Mouse (Mus musculus) lung, adult 2 months (tissue): ENCODE measurements around the gene Mrgprd.

ENCODE experiments used
- CTCF ChIP-seq: fragments of 200-500 bp; IDR thresholded peaks from 2 replicates; pipeline ENCODE4 v1.5.1; 2011; ENCODE audit warnings: mild to moderate bottlenecking, low read length, control low read depth; ENCODE audit not compliant: insufficient read depth
- POLR2A ChIP-seq: fragments of 200-500 bp; IDR thresholded peaks from 2 replicates; pipeline ENCODE4 v1.6.1; 2011; ENCODE audit warnings: low read depth, mild to moderate bottlenecking, control low read depth, low read length, borderline replicate concordance; ENCODE audit errors: extremely low read depth

GRCm38 (mm10) chr7:145325697-145326096 is 11.1 kb downstream of the Mrgprd start:
- TF ChIP-seq POLR2A, result no peak
- no peak for TF ChIP-seq CTCF
